Mouse (Mus musculus) regulatory T cell (primary cell): Measurements from ENCODE around the gene Gm7694.

Experiments used
- in situ Hi-C: fragments of 300-600 bp; cut with MboI, MseI; formaldehyde crosslinking; loops from one replicate; pipeline ENCODE4 v1.15.1; 2025; ENCODE audit warnings: high pct_unique_total_duplicates

Gm7694 gene

GRCm38 (mm10) chr1:170306232-170306631, at the start of gene Gm7694:
TSS of gene Gm7694 (minus strand) at chr1:170306332.
- in situ Hi-C loops: no loop called here

- in situ Hi-C loops: no loop called here
These were observed 47.2 kb upstream of the Gm7694 start for GRCm38 (mm10) chr1:170353335-170353734.

- in situ Hi-C loops: no loop called here
These were observed 44.9 kb upstream of the Gm7694 start for GRCm38 (mm10) chr1:170351080-170351479.

- in situ Hi-C loops: no loop called here
These were observed 40.1 kb upstream of the Gm7694 start for GRCm38 (mm10) chr1:170346266-170346665.

GRCm38 (mm10) chr1:170343906-170344305, 37.8 kb upstream of the Gm7694 start:
- in situ Hi-C loops: no loop called here

GRCm38 (mm10) chr1:170343081-170343480, 36.9 kb upstream of the Gm7694 start:
- in situ Hi-C loops: no loop called here

GRCm38 (mm10) chr1:170339943-170340342, 33.8 kb upstream of the Gm7694 start:
- in situ Hi-C loops: no loop called here

GRCm38 (mm10) chr1:170332775-170333174, 26.6 kb upstream of the Gm7694 start:
- in situ Hi-C loops: no loop called here

- in situ Hi-C loops: no loop called here
These were observed 25.8 kb upstream of the Gm7694 start for GRCm38 (mm10) chr1:170331926-170332325.

- in situ Hi-C loops: no loop called here
These were observed 19.1 kb upstream of the Gm7694 start for GRCm38 (mm10) chr1:170325277-170325676.

GRCm38 (mm10) chr1:170324312-170324711, 18.2 kb upstream of the Gm7694 start:
- in situ Hi-C loops: no loop called here

GRCm38 (mm10) chr1:170323001-170323400, 16.9 kb upstream of the Gm7694 start:
- in situ Hi-C loops: no loop called here

- in situ Hi-C loops: no loop called here
These were observed 15.9 kb upstream of the Gm7694 start for GRCm38 (mm10) chr1:170322046-170322445.

GRCm38 (mm10) chr1:170311431-170311830, 5.3 kb upstream of the Gm7694 start:
- in situ Hi-C loops: no loop called here

GRCm38 (mm10) chr1:170308503-170308902, 2.4 kb upstream of the Gm7694 start, which contains the start of gene Spata46:
TSS of gene Spata46 (plus strand) at chr1:170308803.
- in situ Hi-C loops: no loop called here

GRCm38 (mm10) chr1:170305002-170305401, 1.1 kb downstream of the Gm7694 start:
- in situ Hi-C loops: no loop called here

GRCm38 (mm10) chr1:170303103-170303502, 3.0 kb downstream of the Gm7694 start:
- in situ Hi-C loops: no loop called here

- in situ Hi-C loops: no loop called here
These were observed 3.7 kb downstream of the Gm7694 start for GRCm38 (mm10) chr1:170302456-170302855.

- in situ Hi-C loops: no loop called here
These were observed 4.4 kb downstream of the Gm7694 start for GRCm38 (mm10) chr1:170301686-170302085.

GRCm38 (mm10) chr1:170299496-170299895, 6.6 kb downstream of the Gm7694 start:
- in situ Hi-C loops: no loop called here

- in situ Hi-C loops: no loop called here
These were observed 11.2 kb downstream of the Gm7694 start for GRCm38 (mm10) chr1:170294786-170295570.

GRCm38 (mm10) chr1:170293257-170293656, 12.9 kb downstream of the Gm7694 start:
- in situ Hi-C loops: no loop called here

GRCm38 (mm10) chr1:170292239-170292951, 13.7 kb downstream of the Gm7694 start:
- in situ Hi-C loops: no loop called here
